In genomic region chr7:29247706-29248105, GRCm38 (mm10) we compare ENCODE assay signal across 8 mouse cellular contexts. TPM values are rescaled to one million over a fixed set of nuclear protein-coding genes. Genes with fewer than 3 reads are reported as not detected.
DNase-seq lines count a peak whose midpoint lies in the region; ATAC-seq lines count a peak whose summit lies in the region.

No protein-coding gene starts in this region.

- peak overlapping the region; percentile 92 for H3K4me2 ChIP-seq in heart, embryonic 11.5 days
- H3K4me2 ChIP-seq in limb, embryonic 12.5 days, result peak overlapping the region; percentile 55
- peak overlapping the region; percentile 6; the same call in 1 of the 2 replicates for H3K4me2 ChIP-seq in midbrain, embryonic 16.5 days (ENCODE audit: low read length)

- no peaks in the 10 kb centered on the region; the same call in 1 of the 2 replicates for H3K27me3 ChIP-seq in heart, embryonic 11.5 days (ENCODE audit: control insufficient read depth, insufficient read depth, low read length)
- peaks cover 26% of the 10 kb centered on the region for H3K27me3 ChIP-seq in limb, embryonic 12.5 days
- peaks cover 19% of the 10 kb centered on the region for H3K27me3 ChIP-seq in midbrain, embryonic 16.5 days (ENCODE audit: control insufficient read depth, insufficient read depth, low read depth, low read length)

- 0 out of 2 replicates have a peak, but pooled peaks have one; percentile 25 for ATAC-seq in heart, embryonic 11.5 days (replicated peaks; ENCODE audit: insufficient number of reproducible peaks, low FRiP score, low TSS enrichment)
- peak; percentile 14; the same call in 1 of the 2 replicates for ATAC-seq in limb, embryonic 12.5 days (ENCODE audit: insufficient number of reproducible peaks, insufficient read depth, low FRiP score, low TSS enrichment, low read depth)
- ATAC-seq in midbrain, embryonic 16.5 days, result no peak

- H3K4me3 ChIP-seq in heart, embryonic 11.5 days (ENCODE audit: low read depth, low read length), result peak overlapping the region; percentile 47
- H3K4me3 ChIP-seq in limb, embryonic 12.5 days (replicated peaks), result peak overlapping the region; percentile 25
- H3K4me3 ChIP-seq in midbrain, embryonic 16.5 days (ENCODE audit: low read depth, low read length), result no peak overlapping the region

- WGBS in heart, embryonic 11.5 days (ENCODE audit: insufficient replicate concordance), result 11% methylated on average over 19 of the region's 19 CpGs
- 14% methylated on average over 19 of the region's 19 CpGs for WGBS in limb, embryonic 12.5 days
- WGBS in midbrain, embryonic 16.5 days, result 15% methylated on average over 19 of the region's 19 CpGs

- H3K36me3 ChIP-seq in heart, embryonic 11.5 days (ENCODE audit: control insufficient read depth, insufficient read depth, low read length), result peaks cover 20% of the 10 kb centered on the region; the same call in 1 of the 2 replicates
- peaks cover 30% of the 10 kb centered on the region for H3K36me3 ChIP-seq in limb, embryonic 12.5 days
- H3K36me3 ChIP-seq in midbrain, embryonic 16.5 days (ENCODE audit: control insufficient read depth, insufficient read depth, low read length), result peaks cover 9% of the 10 kb centered on the region; the same call in 1 of the 2 replicates

- H3K27ac ChIP-seq in heart, embryonic 11.5 days (ENCODE audit: low read depth, low read length), result peak overlapping the region; percentile 41; the same call in 1 of the 2 replicates
- H3K27ac ChIP-seq in limb, embryonic 12.5 days, result no peak overlapping the region
- no peak overlapping the region for H3K27ac ChIP-seq in midbrain, embryonic 16.5 days (ENCODE audit: low read length)

- no peaks in the 10 kb centered on the region for H3K9me3 ChIP-seq in heart, embryonic 11.5 days (replicated peaks; ENCODE audit: control insufficient read depth, low read length)
- H3K9me3 ChIP-seq in limb, embryonic 12.5 days, result no peaks in the 10 kb centered on the region
- no peaks in the 10 kb centered on the region for H3K9me3 ChIP-seq in midbrain, embryonic 16.5 days (replicated peaks; ENCODE audit: control insufficient read depth, low read length, poor library complexity, severe bottlenecking)

- DNase-seq in adrenal gland, adult 2 months, result peak; percentile 43
- DNase-seq in adrenal gland, adult 8-10 months, result no peak
- DNase-seq in NIH3T3 (ENCODE audit: low read depth) (peak; percentile 28), adipocyte (ENCODE audit: low spot score) (no peak)
- DNase-seq in frontal cortex, postnatal 14 days (ENCODE audit: low spot score in 2 of 2), result no peak

- H3K4me1 ChIP-seq in heart, embryonic 11.5 days (ENCODE audit: control insufficient read depth, insufficient read depth, low read length), result peaks cover 9% of the 10 kb centered on the region
- peaks cover 16% of the 10 kb centered on the region for H3K4me1 ChIP-seq in limb, embryonic 12.5 days (replicated peaks)
- H3K4me1 ChIP-seq in midbrain, embryonic 16.5 days (ENCODE audit: control insufficient read depth, insufficient read depth, low read length), result no peaks in the 10 kb centered on the region

- H3K9ac ChIP-seq in heart, embryonic 11.5 days (ENCODE audit: low read depth, low read length), result peak overlapping the region; percentile 69
- 0 out of 2 replicates have a peak overlapping the region, but pooled peaks have one; percentile 34 for H3K9ac ChIP-seq in limb, embryonic 12.5 days (replicated peaks)
- 0 out of 2 replicates have a peak overlapping the region, but pooled peaks have one; percentile 28 for H3K9ac ChIP-seq in midbrain, embryonic 16.5 days (ENCODE audit: low read depth, low read length)

RNA-seq across cellular contexts. Expression of gene 2200002D01Rik, which starts 0.6 kb away (rescaled TPM):
- total RNA-seq in adrenal gland, adult 2 months (2021), result 1 to 10 TPM; 2.3 to 4.2 TPM
- polyA plus RNA-seq in adrenal gland, adult 2 months (2012; rRNA removed), result 2.5 TPM in 2 replicates
- 1 to 10 TPM; 3.0 to 6.9 (median 3.7) TPM for total RNA-seq in adrenal gland, adult 8-10 months (2022)
- polyA plus RNA-seq in heart, embryonic 11.5 days (2014; fragmentation: Nextera tagmentation; extraction: Ambion mirVana), result 7.0 and 8.8 TPM in 2 replicates
- 2.5 and 2.7 TPM in 2 replicates for polyA plus RNA-seq in limb, embryonic 12.5 days (2016; fragmentation: Nextera tagmentation; extraction: Ambion mirVana)
- polyA plus RNA-seq in midbrain, embryonic 16.5 days (2015; fragmentation: Nextera tagmentation; extraction: Ambion mirVana), result 0.46 and 1.5 TPM in 2 replicates

RNA-seq across cellular contexts. Expression of gene Yif1b, which starts 9.6 kb away (rescaled TPM):
- 10 to 100 TPM; 55.2 to 64.5 TPM for total RNA-seq in adrenal gland, adult 2 months (2021)
- 162 and 191 TPM in 2 replicates for polyA plus RNA-seq in adrenal gland, adult 2 months (2012; rRNA removed)
- 10 to 100 TPM; 42.7 to 50.6 (median 44.6) TPM for total RNA-seq in adrenal gland, adult 8-10 months (2022)
- 107 and 110 TPM in 2 replicates for polyA plus RNA-seq in heart, embryonic 11.5 days (2014; fragmentation: Nextera tagmentation; extraction: Ambion mirVana)
- polyA plus RNA-seq in limb, embryonic 12.5 days (2016; fragmentation: Nextera tagmentation; extraction: Ambion mirVana), result 104 and 105 TPM in 2 replicates
- 95.7 and 109 TPM in 2 replicates for polyA plus RNA-seq in midbrain, embryonic 16.5 days (2015; fragmentation: Nextera tagmentation; extraction: Ambion mirVana)

RNA-seq across cellular contexts. Expression of gene Kcnk6, which starts 15.4 kb away (rescaled TPM):
- total RNA-seq in adrenal gland, adult 2 months (2021), result 1 to 10 TPM; 1.5 to 1.7 TPM
- 12.2 and 13.5 TPM in 2 replicates for polyA plus RNA-seq in adrenal gland, adult 2 months (2012; rRNA removed)
- 1 to 10 TPM; 1.2 to 2.6 (median 1.8) TPM for total RNA-seq in adrenal gland, adult 8-10 months (2022)
- polyA plus RNA-seq in heart, embryonic 11.5 days (2014; fragmentation: Nextera tagmentation; extraction: Ambion mirVana), result 0.89 and 1.6 TPM in 2 replicates
- polyA plus RNA-seq in limb, embryonic 12.5 days (2016; fragmentation: Nextera tagmentation; extraction: Ambion mirVana), result 1.0 and 1.4 TPM in 2 replicates
- 1.1 and 1.7 TPM in 2 replicates for polyA plus RNA-seq in midbrain, embryonic 16.5 days (2015; fragmentation: Nextera tagmentation; extraction: Ambion mirVana)

RNA-seq across cellular contexts. Expression of gene Catsperg1, which starts 33.9 kb away (rescaled TPM):
- total RNA-seq in adrenal gland, adult 2 months (2021), result under 1 TPM; 0.52 to 0.73 TPM
- polyA plus RNA-seq in adrenal gland, adult 2 months (2012; rRNA removed), result 0.84 and 1.2 TPM in 2 replicates
- total RNA-seq in adrenal gland, adult 8-10 months (2022), result 1 to 10 TPM in 1 of 4 experiments, under 1 TPM in 3; 0.73 to 1.6 (median 0.82) TPM
- 0.37 and 0.44 TPM in 2 replicates for polyA plus RNA-seq in heart, embryonic 11.5 days (2014; fragmentation: Nextera tagmentation; extraction: Ambion mirVana)
- 0.56 and 0.69 TPM in 2 replicates for polyA plus RNA-seq in limb, embryonic 12.5 days (2016; fragmentation: Nextera tagmentation; extraction: Ambion mirVana)
- 3.8 and 5.8 TPM in 2 replicates for polyA plus RNA-seq in midbrain, embryonic 16.5 days (2015; fragmentation: Nextera tagmentation; extraction: Ambion mirVana)

RNA-seq across cellular contexts. Expression of gene Spint2, which starts 34.0 kb away (rescaled TPM):
- total RNA-seq in adrenal gland, adult 2 months (2021), result 10 to 100 TPM; 44.3 to 53.9 TPM
- 61.1 and 90.2 TPM in 2 replicates for polyA plus RNA-seq in adrenal gland, adult 2 months (2012; rRNA removed)
- total RNA-seq in adrenal gland, adult 8-10 months (2022), result 100 to 1,000 TPM in 2 of 4 experiments, 10 to 100 TPM in 2; 75.9 to 116 (median 96.8) TPM
- polyA plus RNA-seq in heart, embryonic 11.5 days (2014; fragmentation: Nextera tagmentation; extraction: Ambion mirVana), result 39.2 and 42.8 TPM in 2 replicates
- 106 and 107 TPM in 2 replicates for polyA plus RNA-seq in limb, embryonic 12.5 days (2016; fragmentation: Nextera tagmentation; extraction: Ambion mirVana)
- polyA plus RNA-seq in midbrain, embryonic 16.5 days (2015; fragmentation: Nextera tagmentation; extraction: Ambion mirVana), result 81.2 and 89.7 TPM in 2 replicates

Comparison
In these comparisons a context has a peak if more than half of its experiments do, and no peak if none do; other contexts are left out.
1. DNase-seq: peak in adrenal gland, adult 2 months (single experiment) and NIH3T3 (single experiment); none in adrenal gland, adult 8-10 months (single experiment), frontal cortex, postnatal 14 days (0 of 2) and adipocyte (single experiment).
2. H3K4me2 ChIP-seq: peak in every context shown above with its lines; median percentile 92 in heart, embryonic 11.5 days; 55 in limb, embryonic 12.5 days; 6 in midbrain, embryonic 16.5 days.
3. Peak in every context shown above with its lines, with median percentiles within 50 percentile points of each other: H3K9ac ChIP-seq.